Mouse (Mus musculus): ENCODE data around the gene Dnajc3. TPM values are rescaled to one million over a fixed set of nuclear protein-coding genes. Genes with fewer than 3 reads are reported as not detected.

The Dnajc3 gene
- total and polyA plus RNA-seq, 3 experiments: 12.7 to 18.5 TPM; not detected in 1

GRCm38 (mm10) chr14:118919025-118919424 lies 18.8 kb upstream of the Dnajc3 start:
- Histone ChIP-seq H3K4me1 (ENCODE audit: control insufficient read depth in 1 of 2, insufficient read depth in 2 of 2, low read length in 2 of 2) (peaks cover 0 to 2% of the 10 kb centered on the region in 2 experiments; a peak in 1 of 4 replicates), H3K4me3 (ENCODE audit: control insufficient read depth in 1 of 2, insufficient read depth in 1 of 2, low read depth in 2 of 2, low read length in 2 of 2) (no peak overlapping the region), H3K27ac (ENCODE audit: control insufficient read depth, low read depth, low read length) (no peak overlapping the region), H3K27me3 (ENCODE audit: control insufficient read depth in 1 of 2, insufficient read depth in 2 of 2, low read length in 2 of 2) (no peaks in the 10 kb centered on the region), H3K36me3 (ENCODE audit: control insufficient read depth in 1 of 2, insufficient read depth in 2 of 2, low read length in 2 of 2) (no peaks in the 10 kb centered on the region), H3K79me2 (ENCODE audit: control insufficient read depth, insufficient read depth, low read length, poor library complexity) (no peaks in the 10 kb centered on the region), H3K9ac (ENCODE audit: control insufficient read depth, low read depth, low read length, poor library complexity, severe bottlenecking) (no peak overlapping the region), H3K9me3 (replicated peaks; ENCODE audit: insufficient read depth, low read length) (no peaks in the 10 kb centered on the region)
- TF ChIP-seq TBP (IDR thresholded peaks at IDR 0.05; ENCODE audit: low read depth, low read length) (no peak), BHLHE40 (IDR thresholded peaks at IDR 0.05; ENCODE audit: borderline replicate concordance, low read depth, low read length) (peak; percentile 85; the same call in 1 of the 2 replicates), MYC (IDR thresholded peaks at IDR 0.05; ENCODE audit: low read depth, low read length) (0 out of 2 replicates have a peak, but pooled peaks have one; percentile 48), RAD21 (IDR thresholded peaks at IDR 0.05; ENCODE audit: low read depth, low read length) (peak; percentile 39), SMC3 (IDR thresholded peaks at IDR 0.05; ENCODE audit: low read depth, low read length) (peak; percentile 48), MAX (IDR thresholded peaks at IDR 0.05; ENCODE audit: low read length) (no peak), ZC3H11A (IDR thresholded peaks at IDR 0.05; ENCODE audit: low read depth, low read length) (0 out of 2 replicates have a peak, but pooled peaks have one; percentile 14), CTCF (IDR thresholded peaks at IDR 0.05 in 2 of 3, conservative IDR thresholded peaks at IDR 0.05 in 1 of 3; ENCODE audit: control insufficient read depth in 1 of 3, insufficient read depth in 1 of 3, low read depth in 2 of 3, low read length in 3 of 3, poor library complexity in 1 of 3, severe bottlenecking in 1 of 3) (peak in 2 of 3 experiments; percentile 39 to 47; a peak in 4 of 6 replicates)
- peak; percentile 40 for DNase-seq (ENCODE audit: low read depth, low spot score)

DNA sequence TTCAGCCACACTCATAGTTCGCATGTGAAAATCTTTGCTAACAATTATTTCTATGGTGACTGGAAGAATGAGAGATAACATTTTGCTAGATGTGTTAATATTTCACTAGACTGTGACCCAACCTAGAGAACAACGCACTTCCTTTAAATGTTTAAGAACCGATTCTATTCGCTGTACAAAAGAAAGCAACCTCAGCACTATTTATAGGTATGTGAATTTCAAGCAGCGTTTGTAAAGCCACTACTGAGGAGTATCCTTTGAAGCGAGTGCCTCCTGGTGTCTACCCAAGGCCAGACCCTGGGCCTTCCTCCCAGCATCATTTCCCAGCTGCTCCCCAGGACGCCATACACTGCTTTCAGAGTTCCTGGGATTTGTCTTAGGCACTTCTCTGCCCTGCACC lies 17.1 kb upstream of the Dnajc3 start:
- Histone ChIP-seq H3K9ac (ENCODE audit: control insufficient read depth, low read depth, low read length, poor library complexity, severe bottlenecking) (no peak overlapping the region), H3K27me3 (ENCODE audit: control insufficient read depth in 1 of 2, insufficient read depth in 2 of 2, low read length in 2 of 2) (no peaks in the 10 kb centered on the region), H3K4me1 (ENCODE audit: control insufficient read depth in 1 of 2, insufficient read depth in 2 of 2, low read length in 2 of 2) (peaks cover 0 to 4% of the 10 kb centered on the region in 2 experiments; a peak in 1 of 4 replicates), H3K4me3 (ENCODE audit: control insufficient read depth in 1 of 2, insufficient read depth in 1 of 2, low read depth in 2 of 2, low read length in 2 of 2) (no peak overlapping the region), H3K36me3 (ENCODE audit: control insufficient read depth in 1 of 2, insufficient read depth in 2 of 2, low read length in 2 of 2) (no peaks in the 10 kb centered on the region), H3K27ac (ENCODE audit: control insufficient read depth, low read depth, low read length) (no peak overlapping the region), H3K9me3 (replicated peaks; ENCODE audit: insufficient read depth, low read length) (no peaks in the 10 kb centered on the region), H3K79me2 (ENCODE audit: control insufficient read depth, insufficient read depth, low read length, poor library complexity) (no peaks in the 10 kb centered on the region)
- no peak for TF ChIP-seq KAT2A (conservative IDR thresholded peaks at IDR 0.05; ENCODE audit: low read depth, low read length)
- TF ChIP-seq USF1 (IDR thresholded peaks at IDR 0.05; ENCODE audit: low read depth, low read length): no peak
- TF ChIP-seq EP300 (IDR thresholded peaks at IDR 0.05; ENCODE audit: low read depth in 1 of 2, low read length in 2 of 2): no peak
- no peak for TF ChIP-seq SIN3A (IDR thresholded peaks at IDR 0.05; ENCODE audit: low read length)
- TF ChIP-seq ELF1 (IDR thresholded peaks at IDR 0.05; ENCODE audit: low read depth, low read length): no peak
- TF ChIP-seq RAD21 (IDR thresholded peaks at IDR 0.05; ENCODE audit: low read depth, low read length): no peak
- no peak for TF ChIP-seq MYB (IDR thresholded peaks at IDR 0.05; ENCODE audit: low read depth, low read length)
- no peak for TF ChIP-seq MAFK (IDR thresholded peaks at IDR 0.05; ENCODE audit: borderline replicate concordance, low read depth, low read length)
- TF ChIP-seq E2F4 (IDR thresholded peaks at IDR 0.05; ENCODE audit: borderline replicate concordance, low read depth, low read length): no peak
- TF ChIP-seq UBTF (IDR thresholded peaks at IDR 0.05; ENCODE audit: borderline replicate concordance, insufficient read depth, low read depth, low read length): no peak
- no peak for TF ChIP-seq HCFC1 (IDR thresholded peaks at IDR 0.05; ENCODE audit: low read depth, low read length)
- no peak for TF ChIP-seq CHD2 (IDR thresholded peaks at IDR 0.05; ENCODE audit: low read length)
- TF ChIP-seq NELFE (IDR thresholded peaks at IDR 0.05; ENCODE audit: low read depth, low read length): no peak
- TF ChIP-seq MYC (IDR thresholded peaks at IDR 0.05; ENCODE audit: low read depth, low read length): no peak
- no peak for TF ChIP-seq SMC3 (IDR thresholded peaks at IDR 0.05; ENCODE audit: low read depth, low read length)
- no peak for TF ChIP-seq POLR2A (IDR thresholded peaks at IDR 0.05; ENCODE audit: control insufficient read depth in 1 of 2, insufficient read depth in 1 of 2, low read depth in 1 of 2, low read length in 2 of 2, poor library complexity in 1 of 2)
- no peak for DNase-seq (ENCODE audit: low read depth, low spot score)
